ENCODE assay signal across 24 mouse cellular contexts in genomic region chr5:43997626-43998025, GRCm38 (mm10). TPM values are rescaled to one million over a fixed set of nuclear protein-coding genes. Genes with fewer than 3 reads are reported as not detected.
DNase-seq lines count a peak whose midpoint lies in the region; ATAC-seq and TF ChIP-seq lines count a peak whose summit lies in the region.
"Had no signal": no experiment of that assay in that cellular context is flagged by ENCODE, and none has a peak within 500 bp of the region (broad histone marks: within the 10 kb centered on the region; RNA-seq: fewer than 3 reads in every experiment).

No protein-coding gene starts in this region.

- H3K4me3 ChIP-seq in liver, embryonic 11.5 days (ENCODE audit: low read depth, low read length), result no peak overlapping the region
- no peak overlapping the region for H3K4me3 ChIP-seq in intestine, postnatal 0 days (ENCODE audit: low read depth, low read length)
- no peak overlapping the region for H3K4me3 ChIP-seq in small intestine, adult 2 months (ENCODE audit: low read depth, low read length)
- no peak overlapping the region for H3K4me3 ChIP-seq in left cerebral cortex, adult 2 months
- H3K4me3 ChIP-seq: forebrain, embryonic 10.5 days; gastrocnemius, adult 2 months; heart, adult 2 months; heart, embryonic 10.5 days; heart, embryonic 13.5 days had no signal

- H3K36me3 ChIP-seq in liver, embryonic 11.5 days (ENCODE audit: control insufficient read depth, insufficient read depth, low read length), result no peaks in the 10 kb centered on the region
- no peaks in the 10 kb centered on the region for H3K36me3 ChIP-seq in intestine, postnatal 0 days (ENCODE audit: control insufficient read depth, insufficient read depth)
- H3K36me3 ChIP-seq in small intestine, adult 2 months (ENCODE audit: control insufficient read depth, insufficient read depth, low read length), result 0 out of 2 replicates have a peak, but pooled peaks cover 3% of the 10 kb centered on the region

- ATAC-seq in liver, embryonic 11.5 days (replicated peaks; ENCODE audit: low FRiP score), result no peak
- ATAC-seq in intestine, postnatal 0 days, result peak; percentile 47
- ATAC-seq: activated CD4-positive, CD25-positive, alpha-beta regulatory T cell, adult 4 months; forebrain, embryonic 14.5 days; forebrain, postnatal 0 days had no signal

- H3K27me3 ChIP-seq in liver, embryonic 11.5 days (replicated peaks; ENCODE audit: control insufficient read depth, insufficient read depth, low read length), result no peaks in the 10 kb centered on the region
- no peaks in the 10 kb centered on the region for H3K27me3 ChIP-seq in intestine, postnatal 0 days (replicated peaks; ENCODE audit: control insufficient read depth, insufficient read depth, low read length)
- no peaks in the 10 kb centered on the region for H3K27me3 ChIP-seq in small intestine, adult 2 months (ENCODE audit: control insufficient read depth, insufficient read depth, low read length)
- H3K27me3 ChIP-seq: heart, embryonic 13.5 days had no signal

- intact Hi-C loops in left cerebral cortex, adult 2 months (cut with DNase I), result no loop called here

- TF ChIP-seq POLR2A in small intestine, adult 2 months (IDR thresholded peaks at IDR 0.05; ENCODE audit: low read depth, low read length), result no peak

- H3K27ac ChIP-seq in liver, embryonic 11.5 days (ENCODE audit: low read depth, low read length), result no peak overlapping the region
- peak overlapping the region; percentile 66 for H3K27ac ChIP-seq in intestine, postnatal 0 days (ENCODE audit: low read depth, low read length)
- peak overlapping the region; percentile 83 for H3K27ac ChIP-seq in small intestine, adult 2 months (ENCODE audit: insufficient read depth, low read depth, low read length)
- H3K27ac ChIP-seq in left cerebral cortex, adult 2 months, result no peak overlapping the region
- H3K27ac ChIP-seq: forebrain, embryonic 10.5 days; gastrocnemius, adult 2 months; heart, adult 2 months; heart, embryonic 10.5 days; heart, embryonic 13.5 days; hindbrain, embryonic 14.5 days had no signal

- H3K9me3 ChIP-seq in liver, embryonic 11.5 days (ENCODE audit: control insufficient read depth, low read length), result no peaks in the 10 kb centered on the region
- H3K9me3 ChIP-seq in intestine, postnatal 0 days (ENCODE audit: control insufficient read depth), result no peaks in the 10 kb centered on the region
- H3K9me3 ChIP-seq: forebrain, embryonic 10.5 days; heart, embryonic 10.5 days; heart, embryonic 13.5 days had no signal

- H3K9ac ChIP-seq in liver, embryonic 11.5 days (ENCODE audit: low read depth, low read length), result no peak overlapping the region
- H3K9ac ChIP-seq in intestine, postnatal 0 days (ENCODE audit: low read depth, low read length), result no peak overlapping the region
- H3K9ac ChIP-seq: forebrain, postnatal 0 days; heart, embryonic 13.5 days; hindbrain, embryonic 14.5 days had no signal

- TF ChIP-seq CTCF in intestine, postnatal 0 days (IDR thresholded peaks at IDR 0.05; ENCODE audit: low read depth), result no peak
- TF ChIP-seq CTCF in small intestine, adult 2 months (IDR thresholded peaks at IDR 0.05; ENCODE audit: extremely low read depth, insufficient read length, insufficient replicate concordance, low read depth, low read length), result no peak
- TF ChIP-seq CTCF in left cerebral cortex, adult 2 months (IDR thresholded peaks at IDR 0.05), result no peak

- 83% methylated on average over 8 of the region's 8 CpGs for WGBS in liver, embryonic 11.5 days
- WGBS in intestine, postnatal 0 days, result 48% methylated on average over 8 of the region's 8 CpGs
- 28% methylated on average over 8 of the region's 8 CpGs for WGBS in small intestine, adult 2 months

- no peaks in the 10 kb centered on the region for H3K4me1 ChIP-seq in liver, embryonic 11.5 days (replicated peaks; ENCODE audit: control insufficient read depth, insufficient read depth, low read length)
- H3K4me1 ChIP-seq in intestine, postnatal 0 days (replicated peaks; ENCODE audit: control insufficient read depth, insufficient read depth, low read length), result 0 out of 2 replicates have a peak, but pooled peaks cover 8% of the 10 kb centered on the region
- H3K4me1 ChIP-seq in small intestine, adult 2 months (ENCODE audit: control insufficient read depth, insufficient read depth, insufficient read length, low read length), result peaks cover 20% of the 10 kb centered on the region
- H3K4me1 ChIP-seq: forebrain, embryonic 10.5 days; heart, embryonic 10.5 days; heart, embryonic 13.5 days had no signal

- H3K4me2 ChIP-seq in liver, embryonic 11.5 days, result no peak overlapping the region
- peak overlapping the region; percentile 43 for H3K4me2 ChIP-seq in intestine, postnatal 0 days (replicated peaks; ENCODE audit: low read depth)
- H3K4me2 ChIP-seq: heart, embryonic 13.5 days; hindbrain, embryonic 14.5 days had no signal

- peak; percentile 3 for DNase-seq in liver
- DNase-seq in liver, embryonic 11.5 days (ENCODE audit: low spot score), result no peak
- DNase-seq in left cerebral cortex, adult 2 months (ENCODE audit: extremely low spot score in 1 of 2, low spot score in 2 of 2), result no peak
- no peak for DNase-seq in thymus, postnatal 25 days
- no peak for DNase-seq in lung, postnatal 25 days (ENCODE audit: low spot score)
- DNase-seq: adrenal gland, adult 8-10 months; adrenal gland, postnatal 25 days; cerebellum, adult 18-20 months; cerebellum, adult 9-10 months; cerebellum, postnatal 14 days; forebrain, postnatal 0 days; gastrocnemius, adult 2 months; gastrocnemius, postnatal 25 days; heart, adult 2 months; heart, postnatal 14 days; heart, postnatal 4 days had no signal

RNA-seq across cellular contexts. Expression of gene Fgfbp1, which starts 16.0 kb away (rescaled TPM):
- not detected in 2 replicates for polyA plus RNA-seq in liver, embryonic 11.5 days (2014; fragmentation: Nextera tagmentation; extraction: Ambion mirVana)
- 19.2 and 20.4 TPM in 2 replicates for polyA plus RNA-seq in intestine, postnatal 0 days (2015; fragmentation: Nextera tagmentation; extraction: Ambion mirVana)
- polyA plus RNA-seq in small intestine, adult 2 months (2012; rRNA removed), result 3.1 and 8.9 TPM in 2 replicates
- 1 to 10 TPM; 2.4 to 4.8 TPM for total RNA-seq in left cerebral cortex, adult 2 months (2021)
- total RNA-seq: adrenal gland, adult 8-10 months; adrenal gland, postnatal 25 days; heart, adult 2 months had no signal
- polyA plus RNA-seq: activated CD4-positive, CD25-positive, alpha-beta regulatory T cell, adult 4 months had no signal

Comparison
In these comparisons a context has a peak if more than half of its experiments do, and no peak if none do; other contexts are left out.
1. H3K27ac ChIP-seq: peak in intestine, postnatal 0 days (single experiment) and small intestine, adult 2 months (single experiment); none in liver, embryonic 11.5 days (single experiment) and left cerebral cortex, adult 2 months (single experiment).